Mouse (Mus musculus): ENCODE measurements at regions not wholly inside any gene's neighbourhood (a gene's known extent, or its start where the extent isn't known, plus 50 kb on each side); places are given as distances from the start of the nearest gene placed in this dataset.

DNA sequence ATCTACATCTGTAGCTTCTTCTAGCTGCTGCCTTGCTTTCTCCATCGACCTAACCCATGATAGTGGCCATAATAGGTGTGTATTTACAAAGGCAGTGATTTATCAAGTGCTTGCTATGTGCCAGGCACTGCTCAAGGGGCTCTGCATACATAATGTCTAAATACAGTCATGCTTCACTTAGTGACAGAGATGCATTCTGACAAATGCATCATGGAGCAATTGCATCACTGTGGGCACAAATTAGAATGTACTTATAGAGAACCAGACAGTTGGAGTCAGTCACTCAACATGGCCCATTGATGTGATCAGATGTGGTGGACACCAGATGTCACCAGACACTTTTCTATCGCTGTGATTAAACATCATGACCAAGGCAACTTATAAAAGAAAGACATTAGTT is 223.3 kb upstream of the Ntm start:
- TF ChIP-seq CTCF (IDR thresholded peaks at IDR 0.05; ENCODE audit: low read depth, low read length) (no peak), GATA1 (IDR thresholded peaks at IDR 0.05; ENCODE audit: borderline replicate concordance, low read length) (no peak), POLR2AphosphoS5 (IDR thresholded peaks at IDR 0.05; ENCODE audit: insufficient replicate concordance, low read depth, low read length) (no peak), TAL1 (conservative IDR thresholded peaks at IDR 0.05; ENCODE audit: low read depth, low read length) (no peak), GATA2 (IDR thresholded peaks at IDR 0.05; ENCODE audit: borderline replicate concordance, low read depth, low read length) (no peak)

Measured in G1E (cell line).